Mouse (Mus musculus): ENCODE data around the gene H2-D1.

DNA sequence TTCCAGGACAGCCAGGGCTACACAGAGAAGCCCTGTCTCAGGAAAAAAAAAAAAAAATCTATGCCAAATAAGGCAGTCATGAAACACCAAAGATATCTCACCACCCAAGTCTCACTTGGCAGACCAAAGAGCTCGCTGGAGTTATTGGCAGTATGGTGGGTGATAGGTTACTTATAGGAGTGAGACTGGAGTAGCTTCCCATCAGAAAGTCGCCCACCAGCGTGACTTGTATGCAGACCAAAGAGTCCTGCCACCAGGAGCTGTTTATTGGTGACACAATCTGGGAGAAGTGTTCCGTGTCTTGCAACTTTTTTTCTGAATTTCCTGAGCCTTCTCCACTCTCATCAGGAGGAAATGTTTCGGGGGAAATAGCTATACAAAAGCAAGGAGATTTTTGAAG, 22.8 kb upstream of the H2-D1 start:
- TF ChIP-seq USF1 (IDR thresholded peaks at IDR 0.05; ENCODE audit: low read depth), result no peak
- no peak for TF ChIP-seq TCF3 (IDR thresholded peaks at IDR 0.05; ENCODE audit: insufficient read length, low read depth)
- TF ChIP-seq MYOG (IDR thresholded peaks at IDR 0.05; ENCODE audit: control insufficient read depth in 1 of 3, insufficient read depth in 1 of 3, insufficient read length in 2 of 3, low read depth in 2 of 3), result no peak
- no peak for TF ChIP-seq POLR2A (IDR thresholded peaks at IDR 0.05; ENCODE audit: insufficient read length, low read depth)
- no peak for TF ChIP-seq MAX (IDR thresholded peaks at IDR 0.05; ENCODE audit: low read depth)
- no peak for TF ChIP-seq TCF12 (IDR thresholded peaks at IDR 0.05; ENCODE audit: insufficient read depth, poor library complexity, severe bottlenecking)
- no peak for TF ChIP-seq REST (IDR thresholded peaks at IDR 0.05; ENCODE audit: insufficient read depth, insufficient read length)
- TF ChIP-seq POLR2AphosphoS2 (IDR thresholded peaks at IDR 0.05; ENCODE audit: insufficient read length, low read depth), result no peak
- TF ChIP-seq CEBPB (IDR thresholded peaks at IDR 0.05; ENCODE audit: insufficient read depth, poor library complexity, severe bottlenecking), result no peak
- no peak for TF ChIP-seq E2F4 (IDR thresholded peaks at IDR 0.05; ENCODE audit: insufficient read depth)

All from myocyte (in vitro differentiated cells).